Mouse (Mus musculus): ENCODE data around the gene Atl2. TPM values are rescaled to one million over a fixed set of nuclear protein-coding genes. Genes with fewer than 3 reads are reported as not detected.
A peak's percentile ranks its signal among the peaks of the same experiment; 100 is the strongest.

The Atl2 gene
- 10 to 100 TPM; 29.5 to 34.2 TPM for total RNA-seq (2021)

DNA sequence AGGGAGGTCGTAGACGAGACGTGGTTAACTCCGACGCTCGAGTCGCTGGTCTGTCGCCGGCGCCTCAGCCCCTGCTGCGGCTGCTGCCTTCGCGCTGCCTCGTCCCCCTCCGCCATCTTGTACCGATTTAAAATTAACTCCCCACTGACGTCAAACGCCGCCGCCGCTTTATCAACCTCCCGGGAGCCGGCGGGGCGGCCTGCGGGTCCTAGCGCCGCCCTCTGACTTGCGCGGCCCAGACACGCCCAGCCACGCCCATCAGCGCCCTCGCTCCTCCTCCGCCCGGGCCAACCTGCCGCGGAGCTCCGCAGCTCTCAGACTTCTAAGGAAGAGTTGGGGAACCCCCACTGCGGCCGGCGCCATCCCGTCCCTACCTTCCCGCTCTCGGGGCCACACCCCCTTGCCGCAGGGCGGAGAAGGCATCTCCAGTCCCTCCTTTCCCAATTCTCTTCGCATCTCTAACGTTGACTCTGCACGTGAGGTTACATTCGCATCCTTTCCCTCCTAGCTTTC is at the start of gene Atl2:
TSS of gene Atl2 (minus strand) at position 213 of the 513 bp plus-strand sequence.
- DNase-seq: peak; percentile 94 to 96
- intact Hi-C loops (cut with DNase I): loop anchor here (5.0 to 10.0 kb wide), 3 partner anchors 111 to 309 kb away; partner anchors contain the start of genes Srsf7 and Ttc39d

DNA sequence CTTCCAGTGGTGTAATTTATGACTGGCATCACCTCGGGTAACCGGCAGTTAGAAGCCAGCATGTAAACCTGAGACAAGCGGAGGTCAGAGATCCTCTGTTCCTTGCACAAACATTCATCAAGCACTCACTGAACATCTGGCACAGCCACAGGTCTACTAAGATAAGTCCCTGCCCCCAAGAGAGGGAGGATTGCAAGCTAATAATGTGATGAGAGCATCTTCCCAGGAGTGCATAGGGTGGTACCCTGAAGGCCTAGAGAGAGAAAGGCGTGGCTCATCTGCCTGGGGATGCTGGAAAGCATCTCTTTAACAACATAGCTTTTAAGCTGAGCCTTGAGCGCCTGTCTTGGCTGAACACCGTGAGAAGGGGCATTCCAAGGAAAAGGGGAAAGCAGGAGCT is 48.9 kb upstream of the Atl2 start:
- DNase-seq: no peak
- intact Hi-C loops (cut with DNase I): no loop called here

DNA sequence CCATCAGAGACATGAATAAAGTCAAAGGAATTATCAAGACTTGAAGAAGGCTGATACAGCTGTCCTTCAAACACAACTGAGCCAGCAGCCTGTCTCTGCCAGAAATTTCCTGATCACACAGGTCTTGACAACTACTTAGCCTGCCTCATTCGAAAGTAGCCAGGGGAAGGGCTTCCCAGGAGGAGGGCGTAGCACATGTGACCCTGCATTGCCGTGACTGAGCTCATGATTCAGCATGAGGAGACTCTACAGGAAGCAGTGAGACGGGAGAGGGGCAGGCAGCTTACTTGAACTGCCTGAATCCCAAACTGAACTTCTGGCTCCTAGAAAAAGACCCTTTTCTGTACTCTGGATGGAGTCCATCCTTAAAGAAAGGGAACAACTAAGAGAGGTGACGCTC is 46.5 kb upstream of the Atl2 start:
- intact Hi-C loops (cut with DNase I): no loop called here

DNA sequence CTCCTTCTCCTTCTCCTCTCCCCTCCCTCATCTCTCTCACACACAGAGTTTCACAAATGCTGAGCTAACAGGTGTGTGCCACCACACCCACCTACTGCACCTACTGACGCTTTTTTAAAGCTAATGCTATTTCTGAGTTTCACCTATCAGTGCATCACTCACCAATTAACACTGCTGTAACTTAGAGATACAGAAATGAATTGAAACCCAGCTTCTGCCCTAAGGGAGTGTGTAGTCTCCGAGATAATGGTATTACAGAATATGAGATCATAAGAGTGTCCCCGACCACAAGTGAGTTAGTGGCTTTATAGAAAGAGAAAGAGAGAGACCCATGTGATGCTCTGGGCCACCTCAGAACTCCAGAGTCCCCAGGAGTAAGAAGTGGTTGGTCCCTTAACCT is 43.2 kb upstream of the Atl2 start:
- intact Hi-C loops (cut with DNase I): no loop called here
- DNase-seq: no peak

More for the DNA sequence above, 46.5 kb upstream of the Atl2 start:
- DNase-seq: no peak

DNA sequence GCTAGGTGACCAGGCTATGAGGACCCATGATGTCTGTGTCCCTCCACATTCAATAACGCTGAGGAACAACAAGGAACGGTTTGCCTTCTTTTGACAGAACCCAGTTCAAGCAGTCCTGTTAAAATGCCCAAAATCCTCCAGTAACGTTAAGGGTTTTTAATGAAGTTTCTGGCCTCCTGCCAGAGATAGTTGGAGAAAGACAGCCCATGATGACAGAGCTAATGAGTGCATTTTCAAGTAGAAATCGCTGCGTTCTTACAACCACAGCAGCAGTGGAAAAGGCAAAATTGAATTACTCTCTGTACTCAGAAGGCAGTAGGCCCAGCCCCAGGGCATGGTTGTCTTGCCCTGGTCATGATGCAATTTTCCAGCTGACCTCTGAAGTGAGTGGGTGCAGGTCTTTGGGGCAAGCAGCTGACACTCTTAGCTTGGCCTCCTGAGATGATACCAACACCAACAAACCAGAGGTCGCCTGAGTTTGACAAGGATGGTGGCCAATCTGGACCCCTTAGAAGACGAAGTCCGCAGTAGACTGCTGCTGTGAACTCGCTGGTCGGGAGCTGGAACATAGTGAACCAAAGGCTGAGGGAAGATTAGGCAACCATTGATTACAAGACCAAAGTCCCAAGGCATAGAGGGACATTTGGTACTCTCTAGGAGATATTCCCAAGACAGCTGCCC is 42.1 kb upstream of the Atl2 start:
- intact Hi-C loops (cut with DNase I): no loop called here
- DNase-seq: no peak

DNA sequence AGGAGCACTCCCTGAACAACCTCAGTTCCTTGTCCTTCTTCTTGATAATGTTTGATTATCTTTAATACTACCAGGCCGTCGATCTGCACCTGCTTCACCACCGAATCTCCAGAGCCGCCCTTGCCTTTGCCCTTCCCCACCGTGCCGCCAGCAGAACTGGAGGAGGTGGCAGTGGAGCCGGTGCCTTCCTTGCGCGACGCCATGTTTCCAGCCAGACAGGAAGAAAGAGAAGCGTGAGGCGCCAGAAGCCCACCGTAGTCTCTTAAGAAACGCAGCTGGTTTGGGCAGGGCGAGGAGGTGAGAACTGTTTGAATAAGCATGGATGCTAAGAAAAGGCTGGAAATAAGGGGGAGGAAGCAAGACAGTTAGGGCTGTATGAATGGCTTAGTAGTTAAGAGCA is 38.4 kb upstream of the Atl2 start:
- no peak for DNase-seq
- intact Hi-C loops (cut with DNase I): no loop called here

DNA sequence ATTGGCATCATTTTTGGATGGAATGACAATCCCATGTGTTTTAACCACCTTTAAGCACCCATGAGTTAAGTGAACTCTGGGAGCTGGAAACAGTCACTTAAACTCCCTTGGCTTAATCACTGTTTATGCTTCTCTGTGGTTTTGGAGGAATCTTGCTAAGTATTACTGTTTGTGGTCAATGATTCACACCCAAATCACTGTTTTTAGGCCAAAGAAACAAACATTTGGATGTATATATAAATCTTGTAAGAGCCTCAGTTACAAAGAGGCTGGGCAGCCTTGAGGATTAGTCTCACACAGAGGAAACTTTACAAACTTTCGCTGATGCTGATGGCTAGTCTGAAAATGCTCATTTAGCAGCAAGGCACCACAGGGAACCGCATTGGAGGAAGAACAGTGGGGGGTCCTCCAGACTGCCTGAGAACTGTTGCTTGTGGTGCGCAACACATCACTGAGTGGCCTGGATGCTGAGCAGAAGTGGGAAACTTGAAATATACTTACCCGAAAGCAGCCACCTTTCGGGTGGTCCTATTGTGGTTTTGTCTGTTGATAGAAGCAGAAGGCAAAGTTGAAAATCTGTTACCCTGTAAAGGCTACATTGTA is 36.9 kb upstream of the Atl2 start:
- DNase-seq: no peak
- intact Hi-C loops (cut with DNase I): no loop called here

DNA sequence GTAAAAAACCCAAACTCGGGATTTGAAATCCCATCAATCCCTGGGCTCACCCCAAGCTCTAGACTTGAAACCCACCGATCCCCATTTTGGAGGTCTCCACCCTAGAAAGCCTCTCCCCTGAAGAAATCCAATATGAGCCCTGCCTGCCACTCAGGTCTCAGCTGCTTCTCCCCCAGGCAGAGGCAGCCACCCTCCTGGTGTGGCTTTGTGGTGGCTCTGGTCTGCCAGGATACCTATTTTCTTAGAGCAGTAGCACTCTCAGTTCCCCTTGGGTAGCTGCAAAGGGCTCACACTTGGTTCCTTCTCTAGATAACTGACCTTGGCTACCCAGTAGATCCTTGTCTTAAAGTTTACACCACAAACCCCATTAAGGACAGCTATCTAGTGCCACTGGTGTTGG is 31.2 kb upstream of the Atl2 start:
- intact Hi-C loops (cut with DNase I): no loop called here
- DNase-seq: no peak

DNA sequence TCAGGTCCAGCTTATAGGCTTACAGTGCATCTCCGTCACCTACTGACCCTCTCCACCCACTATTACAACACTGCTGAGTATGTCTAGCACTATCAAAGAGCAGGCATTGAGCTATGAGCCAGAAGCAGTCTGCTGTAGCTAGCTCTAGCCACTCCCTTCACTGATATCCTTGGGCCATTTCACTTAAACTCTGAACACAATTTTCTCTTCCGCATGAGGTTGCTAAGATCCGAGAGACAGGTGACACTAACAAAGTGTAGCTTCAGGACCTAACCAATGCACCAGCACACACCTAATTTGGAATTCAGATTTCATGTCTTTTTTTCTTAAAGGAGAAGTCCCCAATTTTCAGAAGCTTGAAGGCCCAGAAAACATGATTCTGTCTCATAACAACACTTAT is 30.6 kb upstream of the Atl2 start:
- intact Hi-C loops (cut with DNase I): no loop called here
- no peak for DNase-seq

DNA sequence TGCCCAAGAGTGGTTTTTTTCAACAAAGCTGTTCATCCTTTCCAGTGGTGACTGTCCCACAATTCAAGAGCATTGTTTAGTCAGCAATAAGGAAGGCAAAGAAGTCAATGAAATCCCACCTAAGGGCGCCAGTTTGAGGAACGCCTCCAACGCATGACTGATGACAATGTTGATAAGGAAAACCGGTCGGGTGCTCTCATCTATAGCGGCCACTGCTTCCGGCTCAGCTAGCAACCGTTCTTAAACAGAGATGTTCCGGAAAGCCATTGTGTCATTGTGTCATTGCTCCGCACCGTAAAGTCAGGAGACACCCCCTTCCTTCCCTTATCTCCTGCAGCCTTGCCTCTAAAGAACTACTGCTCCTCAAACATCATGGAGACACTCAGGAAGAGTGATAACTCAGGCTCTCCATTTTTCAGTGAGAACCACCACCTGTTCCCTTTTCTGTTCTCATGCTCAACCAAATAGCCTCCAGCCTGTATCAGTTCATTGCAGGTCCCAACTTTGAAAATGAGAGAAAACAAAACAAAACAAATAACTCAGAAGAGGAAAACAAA is 30.0 kb upstream of the Atl2 start:
- intact Hi-C loops (cut with DNase I): no loop called here
- no peak for DNase-seq

DNA sequence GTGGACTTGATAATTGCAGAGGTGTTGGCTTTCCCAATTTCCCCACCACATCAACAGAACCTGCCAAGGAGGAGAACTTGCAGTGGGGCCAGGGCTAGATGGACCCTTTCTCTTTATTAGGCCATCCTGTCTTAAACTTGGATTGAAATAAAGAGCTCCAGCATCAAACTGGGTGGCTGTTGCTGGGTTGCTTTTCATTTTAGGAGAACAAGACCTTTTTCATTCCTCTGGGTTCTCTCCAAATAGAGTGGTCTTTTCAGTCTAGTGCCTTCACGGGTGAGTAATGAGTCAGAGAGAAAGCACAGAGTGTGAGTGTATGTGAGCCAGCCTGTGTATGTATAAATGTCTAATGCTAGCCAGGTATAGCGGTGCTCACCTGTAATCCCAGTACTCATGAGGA is 24.4 kb upstream of the Atl2 start:
- intact Hi-C loops (cut with DNase I): no loop called here
- DNase-seq: no peak

DNA sequence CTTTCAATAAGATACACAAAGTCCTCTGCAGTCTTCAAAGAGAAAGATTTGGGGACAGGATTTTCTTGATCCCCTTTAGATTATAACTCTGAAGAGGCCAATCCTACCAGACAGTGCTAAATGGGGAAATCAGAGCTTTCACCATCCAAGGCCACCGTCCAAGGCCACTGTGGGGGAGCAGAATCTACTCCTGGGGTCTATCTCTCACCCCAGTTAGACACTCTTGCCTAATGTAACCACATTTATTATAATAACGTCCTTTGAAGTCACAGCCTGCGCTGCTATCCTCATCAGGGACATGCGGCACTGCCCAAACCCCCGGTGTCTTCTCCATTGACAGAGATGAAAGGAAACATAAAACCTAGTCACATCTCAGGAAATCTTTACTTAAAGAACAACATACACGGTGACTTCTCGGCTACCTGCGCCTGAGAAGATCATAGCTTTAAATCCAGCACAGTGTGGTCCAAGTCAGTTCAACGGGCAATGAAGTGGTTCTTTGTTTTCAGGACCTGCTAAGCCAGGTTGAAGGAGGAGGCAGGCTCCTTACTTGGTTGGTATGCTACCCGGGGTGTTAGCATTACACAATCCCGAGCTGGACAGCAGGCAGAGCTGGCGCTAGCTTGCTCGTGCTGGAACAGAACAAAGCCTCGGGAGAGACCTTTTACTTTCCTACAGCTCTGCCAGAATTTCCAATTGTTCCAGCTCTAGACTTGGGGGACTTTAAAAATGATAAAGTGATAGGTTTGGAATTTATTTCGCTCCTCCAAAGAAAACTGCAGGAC is 23.8 kb upstream of the Atl2 start:
- DNase-seq: peak; percentile 17 to 51
- intact Hi-C loops (cut with DNase I): loop anchor here (5.0 kb wide), 1 partner anchor 73 kb away; no protein-coding TSS in a partner anchor

DNA sequence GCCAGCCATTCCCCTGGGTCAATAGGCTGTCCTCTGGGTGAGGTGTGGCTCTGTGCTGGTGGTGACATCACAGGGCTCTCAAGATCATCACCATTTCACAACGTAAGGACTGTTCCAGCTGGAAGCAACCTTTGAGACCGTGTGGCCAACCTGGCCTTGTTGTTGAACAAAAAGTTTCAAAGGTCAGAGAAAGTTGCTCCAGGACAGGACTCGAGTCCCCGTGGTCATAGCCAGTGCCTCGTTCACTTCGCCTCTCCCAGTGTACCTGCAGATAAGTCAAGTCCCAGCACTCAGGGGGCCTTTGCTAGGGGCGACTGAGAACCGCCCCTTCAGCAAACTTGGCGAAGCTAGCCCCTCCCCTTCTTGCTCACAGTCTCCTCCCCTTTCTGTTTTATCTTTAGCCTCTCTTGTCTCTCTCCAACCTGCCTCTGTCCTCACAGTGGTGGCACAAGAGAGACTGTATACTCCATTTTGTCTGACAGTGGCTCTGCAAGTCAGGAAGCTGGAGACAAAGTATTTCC is 22.6 kb upstream of the Atl2 start:
- DNase-seq: no peak
- intact Hi-C loops (cut with DNase I): loop anchor here (5.0 kb wide), 1 partner anchor 74 kb away; no protein-coding TSS in a partner anchor

DNA sequence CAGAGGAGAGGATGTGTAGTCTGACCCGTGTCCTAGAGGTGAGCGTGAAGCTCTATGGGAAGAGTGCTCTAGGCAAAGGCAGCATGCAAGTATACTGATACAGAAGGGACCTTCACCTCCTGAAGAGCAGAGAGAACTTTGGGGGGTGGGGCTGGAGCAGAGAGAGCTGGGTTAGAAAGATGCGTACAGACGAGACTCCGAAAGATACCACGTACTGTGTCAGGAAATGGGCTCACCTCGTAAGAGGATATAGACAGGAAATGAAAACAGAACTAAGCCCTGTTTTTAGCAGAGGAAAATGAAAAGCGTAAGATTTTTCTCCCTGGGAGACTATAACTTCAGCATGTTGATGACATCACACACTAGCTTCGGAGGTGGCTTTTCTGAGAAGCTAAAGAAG is 21.1 kb upstream of the Atl2 start:
- intact Hi-C loops (cut with DNase I): loop anchor here (5.0 kb wide), 1 partner anchor 75 kb away; no protein-coding TSS in a partner anchor
- DNase-seq: no peak

DNA sequence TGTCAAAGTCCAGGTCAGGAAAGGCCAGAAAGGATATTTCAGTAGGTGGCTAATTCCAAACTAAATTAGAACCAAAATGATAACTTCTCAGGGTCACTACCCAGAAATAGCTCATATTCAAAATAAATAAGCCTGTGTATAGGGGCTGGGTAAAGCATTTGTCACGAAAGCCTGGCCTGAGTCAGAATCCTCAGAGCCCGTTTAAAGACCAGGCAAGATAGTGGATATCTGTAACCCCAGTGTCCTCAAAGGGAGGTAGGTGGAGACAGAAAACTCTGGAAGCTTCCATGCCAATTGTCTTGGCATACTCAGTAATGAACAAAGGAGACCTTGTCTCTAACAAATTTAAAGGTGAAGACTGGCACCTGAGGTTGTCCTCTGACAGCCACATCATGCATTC is 16.3 kb upstream of the Atl2 start:
- DNase-seq: no peak
- intact Hi-C loops (cut with DNase I): no loop called here

DNA sequence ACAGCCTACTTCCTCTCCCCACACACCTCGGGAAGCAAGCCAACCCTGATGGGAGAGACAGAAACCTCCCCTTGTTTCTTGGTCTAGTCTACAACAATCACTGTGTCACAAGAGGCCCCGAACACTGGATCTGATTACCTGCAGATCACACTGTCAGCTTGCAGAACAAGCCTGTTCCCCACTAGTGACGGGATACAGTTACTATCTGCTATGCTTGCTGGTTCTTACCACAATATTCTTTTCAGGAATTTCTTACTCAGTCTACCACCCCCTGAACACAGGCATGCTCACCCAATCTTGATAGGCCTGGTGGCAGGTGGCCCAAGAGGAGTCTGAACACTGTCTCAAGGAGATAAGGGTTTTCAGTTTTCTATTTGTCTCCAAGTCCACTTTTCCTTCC is 15.8 kb upstream of the Atl2 start:
- intact Hi-C loops (cut with DNase I): no loop called here
- DNase-seq: no peak

DNA sequence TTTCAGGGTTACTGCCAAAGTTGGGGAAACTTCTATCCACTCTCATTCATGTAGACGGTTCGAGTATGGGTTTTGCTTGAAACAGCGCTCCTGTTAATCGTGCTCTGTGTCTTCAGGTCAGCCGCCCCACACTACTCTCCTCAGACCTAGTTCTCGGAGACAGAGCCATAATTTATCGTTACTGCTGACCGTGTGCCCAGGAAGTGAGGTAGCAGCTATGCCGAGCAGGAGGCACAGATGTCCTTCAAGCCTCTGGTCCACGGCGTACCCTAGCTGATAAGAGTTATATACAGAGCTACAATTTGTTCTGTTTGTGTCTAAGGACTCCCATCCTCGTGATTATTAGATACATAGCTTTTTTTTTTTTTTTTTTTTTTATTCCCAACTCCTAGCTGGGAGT is 13.6 kb upstream of the Atl2 start:
- intact Hi-C loops (cut with DNase I): loop anchor here (5.0 kb wide), 1 partner anchor 43 kb away; no protein-coding TSS in a partner anchor
- no peak for DNase-seq

DNA sequence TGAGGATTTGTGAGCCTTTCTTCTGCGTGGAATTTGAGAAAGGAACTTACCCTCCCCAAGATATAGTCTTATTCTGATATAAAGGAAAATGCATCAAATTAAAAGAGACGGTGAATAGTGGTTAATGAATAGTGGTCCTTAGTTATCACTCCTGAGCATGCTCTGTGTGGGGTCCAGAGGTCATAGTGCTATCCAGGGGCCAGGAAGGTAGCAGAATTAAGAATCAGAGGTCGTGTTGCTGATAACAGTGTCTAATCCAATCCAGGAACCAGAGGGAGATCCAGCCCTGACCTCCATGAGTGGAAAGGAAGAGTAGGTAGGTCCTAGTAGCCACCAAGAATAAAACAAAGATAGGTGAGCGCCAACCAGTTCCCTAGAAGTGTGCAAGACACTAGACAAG is 11.8 kb upstream of the Atl2 start:
- DNase-seq: no peak
- intact Hi-C loops (cut with DNase I): loop anchor here (5.0 kb wide), 1 partner anchor 45 kb away; no protein-coding TSS in a partner anchor

DNA sequence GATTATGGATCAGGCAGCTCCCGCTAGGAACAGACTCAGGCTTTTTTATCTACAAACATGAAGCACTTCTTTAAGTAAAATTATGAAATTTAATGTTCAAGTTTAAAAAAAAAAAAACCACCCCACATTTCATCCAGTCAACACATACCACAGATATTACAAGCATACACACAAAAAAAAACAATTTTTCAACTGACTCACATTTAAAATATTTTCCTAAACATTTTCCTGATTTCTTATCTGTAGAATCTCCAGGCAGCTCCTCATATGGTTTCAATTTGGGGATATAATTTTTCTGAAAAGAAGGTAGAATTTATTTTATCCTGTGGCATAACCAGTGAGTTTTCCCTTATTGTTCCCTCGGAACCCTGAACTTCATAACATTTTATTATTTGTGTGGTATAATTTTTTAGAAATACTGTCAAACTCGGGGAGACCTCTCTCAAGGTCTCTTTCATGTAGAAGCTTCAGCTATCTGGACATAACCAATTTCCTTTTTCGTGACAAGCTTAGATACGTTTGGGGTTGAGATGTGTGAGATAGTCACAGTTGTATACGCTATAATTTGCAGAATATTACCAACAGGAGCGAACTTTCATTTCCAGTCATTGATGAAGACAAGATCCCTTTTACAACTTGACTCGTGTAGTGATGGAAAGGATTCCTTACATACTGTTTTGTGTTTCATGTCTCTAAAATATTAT is 11.0 kb upstream of the Atl2 start:
- intact Hi-C loops (cut with DNase I): loop anchor here (5.0 kb wide), 1 partner anchor 45 kb away; no protein-coding TSS in a partner anchor
- no peak for DNase-seq

DNA sequence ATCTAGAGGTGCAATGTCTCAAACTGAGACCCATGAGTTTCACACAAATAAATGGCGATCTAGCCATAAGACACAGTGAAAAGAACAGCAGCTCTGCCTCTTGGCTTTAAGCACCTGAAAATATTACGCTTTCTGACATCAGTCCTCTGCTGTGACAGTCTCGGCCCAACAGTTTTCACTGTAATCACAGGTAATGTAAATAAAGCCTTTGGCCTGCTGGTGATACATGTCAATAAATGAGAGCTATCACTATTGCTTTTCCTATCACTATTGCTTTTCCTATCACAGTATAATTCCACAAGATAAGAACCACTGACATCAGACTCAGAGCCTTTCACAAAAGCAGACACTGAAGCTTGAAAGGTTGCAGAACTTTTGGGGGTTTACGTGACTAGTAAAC is 8.7 kb upstream of the Atl2 start:
- intact Hi-C loops (cut with DNase I): no loop called here
- DNase-seq: no peak
